Mouse (Mus musculus) c-Kit-negative CD71-positive TER-119-positive erythroid progenitor cells, embryonic 14.5 days (primary cell): ENCODE data around the gene Mogs.
A peak's percentile ranks its signal among the peaks of the same experiment; 100 is the strongest.

Experiments used
- DNase-seq: peaks from one replicate; pipeline ENCODE4 v3.0.0-alpha.2; 2013; ENCODE audit warnings: low read depth, low spot score

The Mogs gene

DNA sequence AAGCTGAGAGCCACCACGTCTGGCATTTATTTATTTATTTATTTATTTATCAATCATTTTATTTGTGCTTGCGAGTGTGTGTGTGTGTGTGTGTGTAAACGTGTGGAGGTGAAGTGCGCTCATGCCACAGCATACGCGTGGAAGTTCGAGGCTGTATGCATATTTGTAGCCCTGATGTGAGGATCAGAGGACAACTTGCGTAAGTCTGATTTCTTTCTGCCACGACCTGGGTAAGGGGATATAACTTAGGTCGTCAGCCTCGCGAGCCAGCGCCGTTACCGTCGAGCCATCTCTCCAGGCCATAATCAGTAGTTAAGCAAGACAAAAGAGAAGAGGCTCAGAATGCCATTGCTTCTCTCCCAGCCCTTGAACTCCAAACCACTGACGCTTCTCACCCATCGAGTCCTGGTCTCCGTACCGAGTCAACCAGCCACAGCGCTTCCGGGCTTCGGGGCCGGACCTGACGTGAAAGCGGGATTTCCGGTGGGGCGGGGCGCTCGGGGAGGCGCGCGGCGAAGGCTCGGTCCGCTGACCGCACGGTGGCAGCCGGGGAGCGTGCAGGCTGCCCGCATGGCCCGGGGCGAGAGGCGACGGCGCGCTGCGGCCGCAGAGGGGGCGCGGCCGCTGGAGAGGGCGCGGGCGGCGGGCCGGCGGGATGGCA, at the start of gene Mogs:
TSS of gene Mogs (plus strand) at position 486 of the 661 bp plus-strand sequence.
- peak; percentile 74 for DNase-seq

DNA sequence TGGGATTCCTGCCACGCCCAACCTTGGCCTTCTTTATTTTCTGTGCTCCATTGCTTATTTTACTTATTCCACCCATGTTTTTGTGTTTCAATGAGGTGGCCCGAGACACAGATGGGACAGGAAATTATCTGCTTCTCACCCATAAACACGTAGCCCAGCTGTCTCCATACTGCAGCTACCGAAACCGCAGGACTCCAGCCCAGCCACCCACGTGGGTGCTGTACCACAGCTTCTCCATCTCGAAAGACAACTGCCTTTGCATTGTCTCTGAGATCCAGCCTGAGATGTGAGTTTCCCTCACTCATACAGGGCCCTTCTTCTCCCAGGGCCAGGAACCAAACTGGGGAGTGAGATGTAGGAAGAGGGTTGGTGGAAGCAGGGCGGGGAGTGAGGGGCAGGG, 49.3 kb upstream of the Mogs start:
- DNase-seq = no peak

DNA sequence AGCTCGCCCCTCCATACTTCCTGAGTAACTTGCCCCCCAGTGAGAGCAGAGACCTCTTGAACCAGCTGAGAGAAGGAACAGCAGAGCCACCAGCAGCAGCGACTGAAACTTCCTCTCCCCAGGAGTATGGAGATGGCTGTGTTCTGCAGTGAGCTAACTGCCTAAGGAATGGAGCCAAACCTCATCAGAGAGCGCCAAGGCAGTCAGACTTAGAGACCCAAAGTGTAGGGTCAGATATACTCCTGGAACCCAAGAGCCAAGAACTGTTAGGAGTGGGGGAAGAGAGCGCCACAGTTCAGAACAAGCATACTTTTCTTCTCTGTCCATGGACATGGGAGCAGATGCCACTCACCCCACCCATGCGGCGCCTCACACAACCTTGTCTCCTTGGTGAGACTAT, 48.9 kb upstream of the Mogs start:
- DNase-seq = no peak

DNA sequence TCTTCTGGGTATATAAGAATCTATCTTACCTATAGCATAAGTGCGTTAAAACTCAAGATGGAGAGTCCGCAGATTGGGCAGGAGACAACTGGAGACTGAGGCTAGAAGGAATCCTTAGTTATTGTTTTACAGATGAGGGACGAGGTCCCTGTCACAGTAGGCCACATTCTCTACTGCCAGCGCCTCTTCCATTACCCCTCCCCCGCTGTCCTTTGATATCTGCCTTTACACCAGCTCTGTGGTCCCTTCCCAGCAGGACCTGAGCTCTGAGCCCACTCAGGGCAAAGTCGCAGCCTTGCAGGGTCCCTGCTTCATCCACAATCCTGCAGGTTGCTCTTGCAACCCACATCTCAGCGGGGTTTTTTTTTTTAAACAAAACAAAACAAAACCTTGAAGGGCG, 47.1 kb upstream of the Mogs start:
- no peak for DNase-seq

DNA sequence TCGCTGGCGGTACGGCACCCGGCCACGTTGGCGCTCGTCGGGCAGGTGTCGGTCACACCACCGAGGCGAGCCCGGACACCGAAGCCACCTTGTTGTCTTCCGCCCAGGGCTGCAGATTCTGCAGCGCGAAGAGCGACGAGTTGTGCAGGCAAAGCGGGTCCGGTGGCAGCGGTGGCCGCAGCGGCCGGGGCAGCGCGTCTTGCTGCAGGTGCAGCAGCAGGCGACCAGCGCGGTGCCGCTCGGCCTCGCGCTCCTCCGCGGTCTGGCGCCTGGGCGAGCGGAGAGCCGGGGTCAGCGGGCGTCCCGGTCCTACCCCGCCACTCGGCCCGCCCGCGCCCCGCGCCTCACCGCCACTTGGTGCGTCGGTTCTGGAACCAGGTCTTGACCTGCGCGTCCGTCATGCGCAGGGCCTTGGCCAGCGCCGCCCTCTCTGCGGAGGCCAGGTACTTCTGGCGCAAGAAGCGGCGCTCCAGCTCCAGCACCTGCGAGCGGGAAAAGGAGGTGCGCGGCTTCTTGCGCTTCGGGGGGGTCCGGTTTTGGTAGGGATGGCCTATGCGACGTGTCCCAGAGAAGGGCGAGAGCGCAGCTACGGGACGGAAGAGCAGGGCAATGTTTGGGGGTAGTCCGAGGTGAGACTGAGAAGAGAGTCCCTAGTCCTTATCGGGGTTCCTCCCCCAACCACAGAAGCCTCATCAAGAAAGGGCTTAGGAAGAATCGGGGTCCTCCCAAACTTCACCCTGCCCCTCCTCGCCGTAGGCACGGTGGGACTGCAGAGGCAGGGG, 46.4 kb upstream of the Mogs start:
- no peak for DNase-seq

DNA sequence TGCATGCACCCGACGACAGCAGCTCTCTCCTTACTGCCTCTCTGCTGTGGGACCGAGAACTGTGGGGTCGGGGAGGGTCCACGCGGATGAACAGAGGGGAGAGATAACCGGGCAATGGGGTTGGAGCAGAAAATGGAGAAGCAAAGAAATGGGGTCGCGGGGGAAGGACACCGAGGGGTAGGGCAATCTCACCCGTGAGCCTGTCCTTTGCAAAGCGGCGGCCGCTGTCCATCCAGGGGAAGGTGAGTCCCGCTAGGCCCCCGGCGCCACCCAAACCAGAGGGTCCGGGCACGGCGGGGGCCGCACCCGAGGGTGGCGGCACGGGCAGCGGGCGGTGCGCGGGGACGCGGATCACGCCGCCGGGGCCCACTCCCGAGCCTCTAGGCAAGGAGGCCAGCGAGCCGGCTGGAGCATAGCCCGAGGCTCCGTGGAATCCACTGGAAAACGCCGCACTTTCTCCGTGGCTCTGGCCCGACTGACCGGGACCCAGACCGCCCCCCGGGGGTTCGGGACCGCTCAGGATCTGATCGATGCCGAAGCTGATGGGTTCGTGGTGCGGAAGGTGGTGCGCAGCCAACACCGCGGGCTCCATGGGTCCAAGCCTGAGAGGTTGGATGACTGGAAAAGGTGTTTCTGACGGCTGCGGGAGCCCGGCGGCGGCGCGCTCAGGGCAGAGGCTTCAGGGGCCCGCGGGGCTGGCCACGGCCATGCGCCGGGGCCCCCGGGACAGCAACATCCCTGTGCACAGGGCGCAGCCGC, 45.6 kb upstream of the Mogs start:
- DNase-seq = no peak

DNA sequence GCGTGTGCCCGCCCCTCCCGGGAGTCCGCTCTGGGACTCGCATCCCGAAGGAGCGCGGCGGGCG, 45.2 kb upstream of the Mogs start, which contains the start of gene Tlx2:
TSS of gene Tlx2 (minus strand) at position 47 of the 64 bp plus-strand sequence.
- DNase-seq = no peak

DNA sequence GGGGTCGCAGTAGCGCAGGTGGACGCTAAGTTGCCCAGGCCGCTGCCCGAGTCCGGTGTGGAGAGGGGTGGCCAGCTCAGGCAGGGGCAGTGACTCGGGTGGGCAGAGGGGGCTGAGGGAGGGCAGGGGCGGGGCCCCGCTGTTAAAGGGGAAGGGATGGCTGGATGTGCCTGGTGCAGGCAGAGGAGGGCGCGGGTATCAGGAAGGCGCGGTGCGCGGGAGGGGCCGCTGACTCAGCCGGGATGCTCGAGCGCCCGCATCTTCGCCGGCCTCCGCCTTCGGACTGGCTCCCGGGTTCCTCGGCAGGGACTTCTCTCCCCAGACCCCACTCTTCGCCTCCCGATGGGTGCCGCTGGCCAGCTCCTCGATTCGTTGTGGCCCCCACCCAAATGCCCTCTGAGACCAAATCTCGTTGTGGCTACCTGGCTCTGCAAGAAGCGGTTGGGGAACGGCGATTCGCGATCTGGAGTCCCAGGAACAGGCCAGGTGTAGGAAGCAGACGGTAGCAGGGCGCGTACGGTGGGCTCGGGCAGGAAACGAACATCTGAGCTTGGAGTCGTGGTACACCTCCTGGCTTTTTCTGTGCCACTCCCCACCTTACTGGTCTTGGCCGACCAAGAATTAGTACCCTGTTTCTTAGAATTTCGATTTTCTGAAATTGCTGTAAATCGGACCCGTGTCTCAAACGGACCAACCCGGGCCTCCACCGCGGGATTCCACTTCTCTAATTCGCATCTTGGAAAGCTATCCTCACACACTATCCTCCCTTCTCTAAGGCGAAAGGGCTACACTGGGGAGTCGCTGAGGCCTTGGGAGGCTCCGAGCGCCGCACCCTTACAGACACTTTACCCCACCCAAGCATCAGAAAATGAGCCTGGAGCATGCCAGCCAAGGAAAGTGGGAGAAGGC, 44.7 kb upstream of the Mogs start:
- DNase-seq = no peak

DNA sequence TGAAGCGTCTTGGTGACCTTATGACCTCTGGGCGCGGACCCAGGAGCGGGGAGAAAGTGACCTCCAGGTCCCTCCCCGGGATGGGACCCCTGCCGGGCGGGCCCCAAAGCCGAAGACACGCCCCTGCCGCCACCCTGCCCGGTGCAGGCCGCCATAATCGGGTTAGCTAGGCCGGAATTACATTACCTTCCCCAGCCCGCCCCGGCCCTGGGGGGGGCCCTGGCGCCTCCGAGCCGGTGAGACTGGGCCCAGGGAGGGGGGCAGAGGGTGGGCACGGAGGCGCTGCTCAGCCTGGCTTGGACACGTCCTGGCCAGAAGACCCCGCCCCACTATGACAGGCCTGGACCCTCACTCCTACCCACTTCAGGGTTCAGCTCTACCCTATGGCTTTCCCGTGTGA, 44.1 kb upstream of the Mogs start:
- no peak for DNase-seq

DNA sequence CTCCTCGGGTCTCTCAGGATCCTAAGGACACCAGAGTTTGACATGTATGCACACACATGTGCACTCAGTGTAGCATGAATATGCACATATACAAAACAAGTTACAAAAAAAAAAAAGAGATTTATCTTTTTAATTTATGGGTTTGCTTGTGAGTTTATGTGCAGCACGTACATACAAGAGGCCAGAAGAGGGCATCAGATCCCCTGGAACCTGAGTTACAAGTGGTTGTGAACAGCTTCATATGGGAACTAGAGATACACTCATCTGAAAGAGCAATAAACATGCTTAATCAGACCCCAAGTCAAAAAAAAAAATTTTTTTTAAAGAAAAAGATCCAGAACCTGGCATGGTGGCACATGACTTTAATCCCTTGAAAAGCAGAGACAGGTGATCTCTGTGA, 40.3 kb upstream of the Mogs start:
- no peak for DNase-seq

DNA sequence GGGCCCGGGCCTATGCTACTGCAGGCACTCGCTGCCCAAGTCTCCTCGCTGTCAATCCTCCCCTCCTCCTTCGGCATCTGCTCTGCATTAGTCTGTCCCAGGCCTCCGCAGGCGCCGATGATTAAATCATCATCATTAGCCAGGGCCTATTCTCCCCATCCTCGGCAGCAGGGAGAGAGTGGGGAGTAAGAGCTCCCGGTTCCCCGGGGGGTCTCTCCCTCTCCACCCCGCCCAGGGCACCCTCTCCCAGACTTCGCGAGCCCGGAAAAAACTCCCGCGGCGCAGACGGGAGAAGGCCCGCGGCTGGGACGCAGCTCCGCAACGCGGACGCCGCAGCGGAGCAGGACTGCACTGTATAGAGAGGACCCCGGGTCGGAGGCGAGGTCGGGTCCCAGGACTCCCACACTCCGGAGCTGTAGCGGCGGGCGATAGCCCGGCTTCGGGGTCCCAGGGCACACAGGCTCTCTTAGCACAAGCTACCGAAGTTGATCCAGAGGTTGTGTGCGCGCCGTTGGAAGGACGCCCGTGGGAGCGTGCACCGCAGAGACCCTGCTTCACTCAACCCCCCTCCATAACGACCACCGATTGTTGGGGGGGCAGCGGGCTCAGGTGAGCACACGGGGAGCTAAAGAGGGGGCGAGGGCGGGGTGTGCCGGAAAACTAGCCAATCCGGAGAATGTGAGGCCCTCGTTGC, 37.5 kb upstream of the Mogs start, which contains the start of gene Pcgf1:
TSS of gene Pcgf1 (plus strand) at position 240 of the 694 bp plus-strand sequence.
- no peak for DNase-seq

DNA sequence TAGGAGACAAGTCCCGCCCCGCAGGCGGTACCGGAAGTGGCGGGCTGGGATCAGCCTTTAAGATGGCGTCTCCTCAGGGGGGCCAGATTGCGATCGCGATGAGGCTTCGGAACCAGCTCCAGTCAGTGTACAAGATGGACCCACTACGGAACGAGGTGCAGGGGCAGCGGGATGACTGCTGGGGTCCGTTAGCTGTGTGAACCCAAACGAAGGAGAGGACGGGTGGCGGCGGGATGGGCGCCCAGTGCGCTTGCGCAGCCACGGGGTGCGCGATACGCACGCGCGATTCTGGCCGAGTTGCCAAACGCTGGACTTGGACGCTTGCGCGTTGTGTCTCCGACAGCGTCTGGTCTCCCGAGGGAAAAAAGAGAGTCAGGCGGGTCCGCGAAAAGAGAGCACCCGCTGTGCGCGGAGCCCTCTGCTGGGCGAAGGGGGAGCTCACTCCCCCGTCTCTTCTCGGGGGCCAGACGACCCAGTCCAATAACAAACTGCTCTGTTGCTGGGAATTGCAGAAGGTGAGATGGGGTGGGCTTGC, 36.9 kb upstream of the Mogs start:
- DNase-seq = peak; percentile 99

DNA sequence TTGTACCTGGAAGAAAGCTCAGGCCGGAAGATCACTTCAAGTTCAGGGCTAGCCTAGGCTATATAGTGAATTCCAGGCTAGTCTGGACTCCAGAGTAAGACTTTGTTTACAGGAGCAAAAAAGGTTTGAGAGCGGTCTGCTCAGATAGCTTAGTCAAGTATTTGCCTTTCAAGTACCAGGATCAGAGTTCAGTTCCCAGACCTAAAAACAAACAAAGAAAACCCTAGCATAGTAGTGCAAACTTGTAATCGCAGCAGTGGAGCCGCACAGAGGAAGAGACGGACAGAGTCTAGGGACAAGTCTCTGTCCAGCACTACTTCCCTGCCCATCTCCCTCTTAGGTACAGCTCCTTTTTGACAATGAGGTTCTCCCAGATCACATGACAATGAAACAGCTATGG, 35.1 kb upstream of the Mogs start:
- no peak for DNase-seq

DNA sequence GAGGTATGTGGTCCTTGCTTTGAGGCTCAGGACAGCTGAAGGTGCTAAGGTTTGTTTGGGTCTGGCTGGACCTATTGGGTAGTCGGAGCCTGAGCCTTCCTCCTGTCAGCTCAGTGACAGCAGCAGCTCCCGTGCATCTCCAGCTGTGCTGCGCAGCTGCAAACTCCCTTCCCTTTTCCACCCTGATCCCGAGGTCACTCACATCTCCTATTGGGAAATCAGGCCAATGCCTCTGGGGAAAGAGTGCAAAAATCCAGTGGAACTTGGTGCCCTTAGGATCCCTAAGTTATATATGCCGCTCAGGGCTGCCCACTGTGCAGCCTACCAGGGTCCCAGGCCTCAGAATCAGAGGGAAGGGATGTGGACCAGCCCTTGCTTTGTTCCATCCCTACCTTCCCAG, 31.8 kb upstream of the Mogs start:
- no peak for DNase-seq

DNA sequence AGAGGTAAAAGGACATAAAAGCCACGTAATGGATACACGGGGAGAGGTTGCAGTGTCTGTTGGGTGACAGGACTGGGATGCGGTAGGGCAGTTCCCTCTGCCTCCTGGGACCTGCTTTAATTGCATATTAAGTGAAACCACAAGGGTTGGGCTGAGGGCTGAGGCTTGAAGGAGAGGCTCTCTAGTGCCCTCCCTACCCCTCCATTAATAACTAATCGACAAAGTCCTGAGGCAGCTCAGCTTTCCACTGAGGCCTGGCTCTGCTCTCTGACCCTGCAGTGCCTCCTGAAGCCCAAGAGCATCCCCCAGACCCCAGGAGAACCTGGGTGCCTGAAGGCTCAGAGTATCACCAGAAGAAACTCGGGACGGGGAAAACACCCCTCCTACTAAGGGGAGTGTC, 30.8 kb upstream of the Mogs start:
- no peak for DNase-seq

DNA sequence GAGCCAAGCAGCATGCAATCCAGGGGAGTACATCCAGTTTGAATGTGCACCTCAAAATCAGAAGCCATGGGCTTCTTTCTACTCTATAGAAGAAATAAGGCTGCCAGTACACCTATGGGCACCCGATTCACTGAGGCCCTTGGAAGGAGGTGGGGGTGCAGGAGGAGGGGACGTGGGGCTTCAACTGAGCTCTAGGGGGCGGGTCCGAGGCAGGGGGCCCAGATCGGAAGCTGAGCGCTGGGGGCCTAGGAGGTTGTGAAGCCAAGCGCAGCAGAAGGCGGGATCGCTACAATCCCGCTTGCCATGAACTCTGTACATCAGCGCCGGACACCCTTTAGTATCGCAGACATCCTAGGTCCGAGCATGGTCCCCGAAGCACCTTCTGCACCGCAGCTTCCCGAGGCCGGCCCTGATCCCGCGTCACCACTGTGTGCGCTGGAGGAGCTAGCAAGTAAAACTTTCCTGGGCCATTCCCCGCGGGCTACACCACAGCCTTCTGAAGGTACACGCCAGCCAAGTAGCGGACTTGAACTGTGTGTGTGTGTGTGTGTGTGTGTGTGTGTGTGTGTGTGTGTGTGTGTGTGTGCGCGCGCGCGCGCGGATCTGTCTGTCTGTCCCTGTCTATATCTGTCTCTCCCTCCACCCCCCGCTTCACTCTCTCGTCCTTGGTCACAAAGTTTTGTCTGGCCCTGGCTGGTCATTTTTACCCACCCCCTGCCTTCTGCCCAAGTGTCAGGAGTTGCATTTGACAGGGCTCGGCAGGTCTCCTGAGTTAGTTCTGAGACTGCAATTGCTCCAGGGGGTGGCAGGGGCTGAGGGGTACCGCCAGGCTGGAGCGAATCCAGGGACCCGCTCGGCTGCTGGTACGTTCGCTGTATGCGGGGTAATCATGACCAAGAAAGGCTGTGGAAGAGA, 28.9 kb upstream of the Mogs start, which contains the start of gene Lbx2:
TSS of gene Lbx2 (plus strand) at position 247 of the 915 bp plus-strand sequence.
- no peak for DNase-seq

DNA sequence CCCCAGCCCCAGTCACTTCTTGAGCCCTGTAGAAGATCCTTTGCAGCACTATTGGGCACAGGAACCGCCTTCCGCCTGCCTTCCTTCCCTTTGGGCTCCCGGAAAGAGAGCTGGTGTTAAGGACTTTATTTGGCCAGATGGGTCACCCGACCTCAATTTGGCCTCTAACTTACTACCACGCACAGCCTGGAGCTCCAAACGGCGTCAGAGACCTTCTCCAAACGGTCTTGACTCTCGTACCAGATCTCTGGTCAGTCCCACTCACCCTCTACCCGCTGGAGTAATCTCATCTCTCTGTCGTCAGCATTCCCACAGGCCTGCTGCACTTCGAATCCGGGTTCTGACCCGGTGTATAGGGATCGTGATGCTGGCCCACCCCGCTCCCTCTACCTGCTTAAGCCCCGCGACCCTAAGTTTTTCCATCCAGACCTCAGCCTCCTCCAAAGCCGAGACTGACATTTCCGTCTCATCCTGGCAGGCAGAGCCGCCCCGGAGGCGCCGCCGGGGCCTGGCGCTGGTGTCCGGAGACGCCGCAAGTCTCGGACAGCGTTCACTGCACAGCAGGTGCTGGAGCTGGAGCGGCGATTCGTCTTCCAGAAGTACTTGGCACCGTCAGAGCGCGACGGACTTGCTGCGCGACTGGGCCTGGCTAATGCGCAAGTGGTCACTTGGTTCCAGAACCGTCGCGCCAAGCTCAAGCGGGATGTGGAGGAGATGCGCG, 27.9 kb upstream of the Mogs start:
- DNase-seq = no peak

DNA sequence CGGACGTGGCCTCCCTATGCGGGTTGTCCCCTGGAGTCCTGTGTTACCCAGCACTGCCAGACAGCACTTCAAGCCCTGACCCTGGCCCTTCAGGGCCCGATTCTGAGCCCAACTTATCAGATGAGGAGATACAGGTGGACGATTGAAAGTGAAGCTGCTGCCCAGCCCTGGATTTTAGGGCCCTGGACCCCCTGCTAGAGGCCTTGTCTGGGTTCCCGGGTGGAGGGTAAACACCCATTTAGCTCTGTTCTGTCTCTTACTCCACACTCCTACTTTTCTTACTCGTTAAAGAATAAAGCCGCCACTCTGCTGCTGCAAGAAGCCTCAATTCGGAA, 27.4 kb upstream of the Mogs start:
- no peak for DNase-seq

DNA sequence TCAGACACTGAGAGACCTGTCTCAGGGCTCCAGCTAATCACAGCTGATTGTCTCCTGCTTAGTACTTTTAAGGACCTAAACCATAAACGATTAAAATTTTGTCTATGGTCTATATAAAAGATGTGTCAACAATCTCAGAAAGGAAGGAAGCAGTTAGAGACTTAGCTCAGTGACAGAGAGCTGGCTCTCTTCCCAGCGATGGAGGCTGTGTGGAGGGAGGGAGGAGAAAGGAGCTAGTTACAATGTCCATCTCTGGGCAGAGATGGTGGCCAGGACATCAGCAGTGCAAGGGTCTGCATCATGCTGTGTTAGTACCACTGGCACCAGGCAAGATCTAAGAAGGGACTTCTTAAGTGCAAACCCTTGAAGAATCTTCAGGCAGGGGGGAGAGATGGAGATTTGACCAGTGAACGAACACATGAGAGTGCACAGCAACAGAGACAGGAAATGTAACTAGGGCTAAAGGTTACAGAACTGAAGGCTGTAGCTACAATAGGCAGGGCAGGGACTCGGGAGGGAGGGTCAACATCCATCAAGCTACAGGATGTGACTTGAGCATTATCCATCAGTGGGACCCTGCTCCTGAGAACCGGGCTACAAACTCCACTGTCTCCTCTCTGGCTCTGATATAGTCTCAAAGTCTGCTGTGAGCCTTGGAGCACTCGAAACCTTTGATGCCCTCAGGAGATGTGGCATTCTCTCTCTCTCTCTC, 22.7 kb upstream of the Mogs start:
- no peak for DNase-seq
